Mouse (Mus musculus): ENCODE data around the gene Alad. TPM values are rescaled to one million over a fixed set of nuclear protein-coding genes. Genes with fewer than 3 reads are reported as not detected.

The Alad gene
- total and polyA plus RNA-seq, 2 experiments from 2014 or later = 37.6 to 74.9 TPM

- DNase-seq (no peak), ATAC-seq (no peak)
- no peaks in the 10 kb centered on the region for H3K4me1 ChIP-seq (ENCODE audit: insufficient read depth)
- no peak overlapping the region for H3K9ac ChIP-seq
- no peaks in the 10 kb centered on the region for H3K27me3 ChIP-seq (ENCODE audit: insufficient read depth, low read length)
- no peaks in the 10 kb centered on the region for H3K36me3 ChIP-seq (ENCODE audit: insufficient read depth)
- no peak overlapping the region for H3K4me3 ChIP-seq (ENCODE audit: low read depth, low read length)
- no peak overlapping the region for H3K4me2 ChIP-seq (ENCODE audit: low read depth)
- no peak overlapping the region for H3K27ac ChIP-seq (ENCODE audit: low read depth, low read length)
- 80% methylated on average over 2 of the region's 2 CpGs for WGBS
- H3K9me3 ChIP-seq (ENCODE audit: low read length) = no peaks in the 10 kb centered on the region
- TF ChIP-seq CTCF (IDR thresholded peaks at IDR 0.05; ENCODE audit: low read depth) = no peak
Measured at GRCm38 (mm10) chr4:62487914-62488313, 31.8 kb downstream of the Alad start.

DNA sequence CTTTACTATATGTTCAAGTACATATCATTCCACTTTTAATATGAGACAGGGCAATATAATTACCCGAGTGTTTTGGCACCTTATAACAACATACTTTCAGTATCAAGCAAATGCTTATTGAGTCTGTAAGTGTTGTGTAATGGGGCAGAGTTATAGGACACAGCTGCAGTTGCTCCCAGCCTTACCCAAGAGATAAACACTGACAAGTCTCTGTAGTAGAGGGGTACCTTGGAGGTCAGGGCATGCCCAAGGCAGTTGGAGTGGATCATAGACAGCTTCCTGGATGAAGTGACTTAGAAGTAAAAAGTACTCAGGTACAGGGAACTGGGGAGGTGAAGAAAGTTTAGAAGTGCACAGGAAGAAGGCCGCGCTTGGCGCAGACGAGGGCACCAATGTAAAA, 32.5 kb downstream of the Alad start:
- Histone ChIP-seq H3K27me3 (ENCODE audit: insufficient read depth, low read length) (no peaks in the 10 kb centered on the region), H3K4me1 (ENCODE audit: insufficient read depth) (no peaks in the 10 kb centered on the region), H3K4me3 (ENCODE audit: low read depth, low read length) (no peak overlapping the region), H3K27ac (ENCODE audit: low read depth, low read length) (no peak overlapping the region), H3K36me3 (ENCODE audit: insufficient read depth) (no peaks in the 10 kb centered on the region), H3K4me2 (ENCODE audit: low read depth) (no peak overlapping the region), H3K9ac (no peak overlapping the region), H3K9me3 (ENCODE audit: low read length) (no peaks in the 10 kb centered on the region)
- TF ChIP-seq CTCF (IDR thresholded peaks at IDR 0.05; ENCODE audit: low read depth) = no peak
- ATAC-seq (no peak), DNase-seq (no peak)
- WGBS = 95% methylated on average over 5 of the region's 5 CpGs

DNA sequence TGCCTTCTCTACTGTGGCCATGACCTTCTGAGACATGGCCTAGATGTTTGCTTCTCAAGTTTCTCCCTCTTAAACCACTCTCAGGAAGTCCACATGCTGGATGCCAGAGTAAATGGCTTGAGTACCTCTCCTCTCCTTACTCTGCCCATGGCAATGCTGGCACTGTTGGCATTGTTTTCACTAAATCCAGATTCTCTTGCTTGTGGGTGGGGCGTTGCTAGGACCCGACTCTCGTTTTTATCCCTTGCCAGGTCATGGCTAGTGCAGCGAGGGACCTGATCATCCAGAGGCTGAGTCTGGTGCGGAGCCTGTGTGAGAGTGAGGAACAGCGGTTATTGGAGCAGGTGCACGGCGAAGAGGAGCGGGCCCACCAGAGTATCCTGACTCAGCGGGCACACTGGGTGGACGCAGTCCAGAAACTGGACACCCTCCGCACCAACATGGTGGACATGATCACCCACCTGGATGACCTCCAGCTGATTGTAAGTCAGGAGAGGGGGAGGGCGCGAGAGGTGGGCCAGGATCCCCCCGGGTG, 33.5 kb downstream of the Alad start:
- Histone ChIP-seq H3K4me2 (ENCODE audit: low read depth) (no peak overlapping the region), H3K9ac (no peak overlapping the region), H3K27me3 (ENCODE audit: insufficient read depth, low read length) (0 out of 2 replicates have a peak, but pooled peaks cover 3% of the 10 kb centered on the region), H3K27ac (ENCODE audit: low read depth, low read length) (no peak overlapping the region), H3K4me3 (ENCODE audit: low read depth, low read length) (no peak overlapping the region), H3K4me1 (ENCODE audit: insufficient read depth) (no peaks in the 10 kb centered on the region), H3K36me3 (ENCODE audit: insufficient read depth) (no peaks in the 10 kb centered on the region), H3K9me3 (ENCODE audit: low read length) (no peaks in the 10 kb centered on the region)
- ATAC-seq (no peak), DNase-seq (no peak)
- TF ChIP-seq CTCF (IDR thresholded peaks at IDR 0.05; ENCODE audit: low read depth) = no peak
- WGBS = 88% methylated on average over 15 of the region's 15 CpGs

DNA sequence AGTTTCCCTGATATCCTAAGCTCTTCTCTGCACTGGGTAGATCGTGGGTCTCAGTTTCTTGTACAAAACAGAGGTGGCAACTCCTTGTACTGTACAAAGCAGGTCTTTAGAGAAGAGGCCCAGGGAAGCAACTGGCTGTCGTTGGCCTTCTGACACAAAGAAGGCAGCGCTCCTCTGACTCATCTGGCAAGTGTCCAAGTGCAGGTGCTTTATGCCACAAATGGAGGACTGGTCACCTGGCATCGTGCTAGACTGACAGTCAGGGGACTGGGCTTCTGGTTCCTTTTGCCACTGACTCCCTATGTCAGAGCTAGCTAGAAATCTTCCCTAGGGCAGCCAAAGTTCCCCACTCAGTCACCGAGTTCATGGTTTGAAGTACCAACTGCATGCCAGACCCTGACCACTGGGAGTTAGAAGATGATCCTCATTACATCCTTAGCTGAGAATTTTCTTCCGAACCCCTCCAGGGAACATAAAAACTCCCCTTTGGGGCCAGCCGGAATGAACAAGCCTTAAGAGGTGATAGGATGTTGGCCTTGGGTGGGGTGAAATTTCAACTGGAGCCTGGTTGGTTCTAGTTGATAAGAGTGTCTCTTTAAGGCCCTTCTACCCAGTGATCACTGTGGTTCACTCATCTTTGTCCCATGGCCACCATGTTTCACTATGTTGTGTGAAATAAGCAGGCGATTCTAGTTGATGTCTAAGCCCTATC, 34.1 kb downstream of the Alad start:
- WGBS = 83% methylated on average over 8 of the region's 8 CpGs
- ATAC-seq = no peak

GRCm38 (mm10) chr4:62484928-62485327, 34.8 kb downstream of the Alad start:
- H3K4me3 ChIP-seq (ENCODE audit: low read depth, low read length) = no peak overlapping the region
- peaks cover 6% of the 10 kb centered on the region for H3K27me3 ChIP-seq (ENCODE audit: insufficient read depth, low read length)

More for the DNA sequence above, 34.1 kb downstream of the Alad start:
- Histone ChIP-seq H3K4me3 (ENCODE audit: low read depth, low read length) (no peak overlapping the region), H3K9ac (no peak overlapping the region), H3K27me3 (ENCODE audit: insufficient read depth, low read length) (0 out of 2 replicates have a peak, but pooled peaks cover 4% of the 10 kb centered on the region), H3K36me3 (ENCODE audit: insufficient read depth) (no peaks in the 10 kb centered on the region), H3K9me3 (ENCODE audit: low read length) (no peaks in the 10 kb centered on the region), H3K4me1 (ENCODE audit: insufficient read depth) (no peaks in the 10 kb centered on the region), H3K4me2 (ENCODE audit: low read depth) (no peak overlapping the region), H3K27ac (ENCODE audit: low read depth, low read length) (no peak overlapping the region)
- no peak for TF ChIP-seq CTCF (IDR thresholded peaks at IDR 0.05; ENCODE audit: low read depth)
- no peak for DNase-seq

DNA sequence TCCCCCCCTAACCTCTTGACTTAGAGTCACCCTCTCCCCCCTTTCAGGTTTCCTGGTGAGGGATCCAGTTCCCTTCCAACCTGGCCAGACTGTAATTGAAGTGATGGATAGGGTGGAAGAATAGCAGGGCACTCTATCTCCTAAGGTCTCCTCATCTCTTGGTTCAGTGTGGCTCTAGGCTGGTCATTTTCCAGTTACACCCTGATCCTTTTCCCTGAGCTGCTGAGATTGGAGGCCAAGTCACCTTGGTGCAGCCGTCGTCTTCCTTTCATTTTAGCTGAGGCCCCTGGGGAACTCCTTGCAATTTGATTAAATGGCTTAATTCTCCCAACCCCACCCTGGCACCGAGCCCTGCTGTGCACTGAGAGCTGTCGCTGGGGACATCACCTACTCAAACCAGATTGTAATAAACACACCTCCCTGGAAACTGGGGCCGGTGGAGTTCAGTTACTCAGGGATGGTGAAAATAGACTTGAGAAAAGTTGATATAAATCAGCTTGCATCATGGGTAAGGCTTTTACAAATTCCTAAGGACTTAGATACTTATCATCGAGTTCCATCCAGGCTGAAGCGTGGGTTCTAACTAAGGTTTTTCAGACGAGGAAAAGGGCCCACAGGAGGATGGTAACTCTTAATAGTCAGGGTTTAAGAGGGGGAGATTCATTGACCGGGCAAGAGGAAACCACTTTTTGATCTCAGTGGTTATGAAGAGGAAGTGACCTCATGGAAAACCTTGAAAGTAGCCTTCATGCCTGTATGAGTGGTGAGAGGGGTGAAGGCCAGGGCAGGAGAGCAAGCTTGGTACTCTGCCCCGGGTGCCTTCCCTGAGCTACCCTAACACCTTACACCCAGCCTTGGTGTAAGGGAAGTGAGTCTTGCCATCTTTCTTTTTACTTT, 38.8 kb downstream of the Alad start:
- Histone ChIP-seq H3K4me3 (ENCODE audit: low read depth, low read length) (no peak overlapping the region), H3K4me1 (ENCODE audit: insufficient read depth) (peaks cover 3% of the 10 kb centered on the region; the same call in 1 of the 2 replicates), H3K4me2 (ENCODE audit: low read depth) (no peak overlapping the region), H3K27ac (ENCODE audit: low read depth, low read length) (no peak overlapping the region), H3K36me3 (ENCODE audit: insufficient read depth) (no peaks in the 10 kb centered on the region), H3K9me3 (ENCODE audit: low read length) (no peaks in the 10 kb centered on the region), H3K9ac (no peak overlapping the region), H3K27me3 (ENCODE audit: insufficient read depth, low read length) (peaks cover 20% of the 10 kb centered on the region)
- DNase-seq (no peak), ATAC-seq (no peak)
- WGBS = 47% methylated on average over 10 of the region's 10 CpGs
- TF ChIP-seq CTCF (IDR thresholded peaks at IDR 0.05; ENCODE audit: low read depth) = no peak

More at GRCm38 (mm10) chr4:62484928-62485327, 34.8 kb downstream of the Alad start:
- ATAC-seq = no peak
- Histone ChIP-seq H3K27ac (ENCODE audit: low read depth, low read length) (no peak overlapping the region), H3K4me1 (ENCODE audit: insufficient read depth) (no peaks in the 10 kb centered on the region), H3K9ac (no peak overlapping the region), H3K9me3 (ENCODE audit: low read length) (no peaks in the 10 kb centered on the region), H3K36me3 (ENCODE audit: insufficient read depth) (no peaks in the 10 kb centered on the region), H3K4me2 (ENCODE audit: low read depth) (no peak overlapping the region)
- no peak for DNase-seq
- no peak for TF ChIP-seq CTCF (IDR thresholded peaks at IDR 0.05; ENCODE audit: low read depth)
- 87% methylated on average over 3 of the region's 3 CpGs for WGBS
